28 mouse cellular contexts compared by ENCODE assay signal in genomic region chr4:137081401-137081800, GRCm38 (mm10).
"Had no signal": no experiment of that assay in that cellular context is flagged by ENCODE, and none has a peak within 500 bp of the region (broad histone marks: within the 10 kb centered on the region; RNA-seq: fewer than 3 reads in every experiment).

No protein-coding gene starts in this region.

- H3K9ac ChIP-seq: limb, embryonic 12.5 days; limb, embryonic 13.5 days; limb, embryonic 15.5 days; liver, embryonic 12.5 days; liver, embryonic 13.5 days; liver, embryonic 14.5 days; liver, embryonic 15.5 days; liver, postnatal 0 days; lung, embryonic 14.5 days; lung, embryonic 15.5 days; midbrain, embryonic 12.5 days; midbrain, embryonic 13.5 days; midbrain, embryonic 15.5 days; neural tube, embryonic 12.5 days; neural tube, embryonic 13.5 days had no signal

- H3K4me3 ChIP-seq: left cerebral cortex, adult 2 months; limb, embryonic 10.5 days; limb, embryonic 12.5 days; limb, embryonic 13.5 days; limb, embryonic 15.5 days; liver, embryonic 12.5 days; liver, embryonic 13.5 days; liver, embryonic 15.5 days; lung, embryonic 15.5 days; megakaryocyte, embryonic 14.5 days; midbrain, embryonic 10.5 days; midbrain, embryonic 12.5 days; midbrain, embryonic 13.5 days; midbrain, embryonic 15.5 days; myocyte; neural tube, embryonic 12.5 days; neural tube, embryonic 13.5 days had no signal

- H3K27me3 ChIP-seq: limb, embryonic 12.5 days; midbrain, embryonic 15.5 days; neural tube, embryonic 13.5 days had no signal

- H3K27ac ChIP-seq: left cerebral cortex, adult 2 months; limb, embryonic 10.5 days; limb, embryonic 12.5 days; limb, embryonic 13.5 days; limb, embryonic 15.5 days; liver, embryonic 12.5 days; liver, embryonic 13.5 days; liver, embryonic 14.5 days; liver, embryonic 15.5 days; lung, embryonic 15.5 days; macrophage; midbrain, embryonic 10.5 days; midbrain, embryonic 12.5 days; midbrain, embryonic 13.5 days; midbrain, embryonic 15.5 days; neural tube, embryonic 12.5 days; neural tube, embryonic 13.5 days had no signal

- H3K36me3 ChIP-seq: limb, embryonic 10.5 days; limb, embryonic 12.5 days; limb, embryonic 13.5 days; limb, embryonic 15.5 days; liver, embryonic 12.5 days; liver, embryonic 13.5 days; liver, embryonic 15.5 days; lung, embryonic 15.5 days; midbrain, embryonic 10.5 days; midbrain, embryonic 12.5 days; midbrain, embryonic 13.5 days; midbrain, embryonic 15.5 days; neural tube, embryonic 12.5 days; neural tube, embryonic 13.5 days had no signal

- DNase-seq: layer of hippocampus, postnatal 36 days; left cerebral cortex, postnatal 4 days; liver; liver, embryonic 13.5 days; liver, postnatal 0 days; lung, embryonic 14.5 days; midbrain, embryonic 14.5 days had no signal

- H3K9me3 ChIP-seq: limb, embryonic 10.5 days; limb, embryonic 12.5 days; limb, embryonic 13.5 days; limb, embryonic 15.5 days; liver, embryonic 12.5 days; liver, embryonic 13.5 days; liver, embryonic 15.5 days; lung, embryonic 15.5 days; megakaryocyte, embryonic 14.5 days; midbrain, embryonic 10.5 days; midbrain, embryonic 12.5 days; midbrain, embryonic 13.5 days; midbrain, embryonic 15.5 days; neural tube, embryonic 12.5 days; neural tube, embryonic 13.5 days had no signal

- H3K4me2 ChIP-seq: limb, embryonic 12.5 days; limb, embryonic 13.5 days; limb, embryonic 15.5 days; liver, embryonic 11.5 days; liver, embryonic 12.5 days; liver, embryonic 13.5 days; liver, embryonic 15.5 days; lung, embryonic 14.5 days; lung, embryonic 15.5 days; midbrain, embryonic 11.5 days; midbrain, embryonic 12.5 days; midbrain, embryonic 13.5 days; midbrain, embryonic 15.5 days; neural tube, embryonic 12.5 days; neural tube, embryonic 13.5 days had no signal

- ATAC-seq: liver, embryonic 12.5 days; liver, postnatal 0 days; midbrain, embryonic 13.5 days; midbrain, embryonic 15.5 days; midbrain, embryonic 16.5 days had no signal

- H3K4me1 ChIP-seq: midbrain, embryonic 13.5 days; midbrain, embryonic 15.5 days; neural tube, embryonic 12.5 days had no signal
